Mouse (Mus musculus): ENCODE measurements around the gene Fsip2. TPM values are rescaled to one million over a fixed set of nuclear protein-coding genes. Genes with fewer than 3 reads are reported as not detected.

Gene Fsip2
- total RNA-seq (2015) (not detected in 2 replicates), total RNA-seq (2017) (not detected in 2 replicates)

DNA sequence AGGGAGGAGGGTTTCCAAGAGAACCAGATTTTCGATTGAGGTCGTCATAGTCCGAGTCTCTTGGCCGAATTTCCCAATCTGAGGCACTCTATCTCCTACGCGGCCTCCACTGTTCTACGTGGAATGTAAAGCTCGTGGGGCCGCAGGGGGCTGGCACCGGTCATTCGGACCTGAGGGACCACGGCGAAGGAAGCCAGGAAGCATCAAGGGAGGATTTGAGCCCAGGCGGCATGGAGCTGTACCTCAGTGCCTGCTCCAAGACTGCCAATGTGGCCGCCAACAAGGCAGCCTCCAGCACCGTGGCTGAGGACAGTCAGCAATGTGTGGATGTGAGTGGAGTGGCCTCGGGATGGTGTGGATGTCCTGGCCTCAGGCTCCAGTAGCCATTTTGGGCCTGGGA is at the start of gene Fsip2:
Fsip2 (plus strand) TSS at position 163 of the 400 bp plus-strand sequence.
- ATAC-seq (ENCODE audit: poor library complexity, severe bottlenecking) = no peak

DNA sequence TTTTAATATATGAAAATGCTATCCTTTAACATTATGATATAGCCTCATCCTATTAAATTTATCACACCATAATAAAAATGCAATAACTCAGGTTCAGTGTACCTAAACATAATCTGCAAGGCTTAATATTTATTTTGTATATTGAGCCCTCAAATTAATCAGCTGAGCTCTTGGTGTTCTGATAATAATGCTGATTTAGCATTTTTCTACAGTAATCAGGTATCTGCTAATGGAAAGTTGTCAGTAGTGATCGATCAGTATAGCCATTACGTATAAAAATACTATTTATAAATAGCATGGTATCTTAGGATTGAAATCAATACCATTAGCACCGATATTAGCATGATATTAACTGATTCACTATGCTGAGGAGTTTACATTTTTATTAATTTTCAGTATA is 20.0 kb downstream of the Fsip2 start:
- ATAC-seq (ENCODE audit: poor library complexity, severe bottlenecking) = no peak

DNA sequence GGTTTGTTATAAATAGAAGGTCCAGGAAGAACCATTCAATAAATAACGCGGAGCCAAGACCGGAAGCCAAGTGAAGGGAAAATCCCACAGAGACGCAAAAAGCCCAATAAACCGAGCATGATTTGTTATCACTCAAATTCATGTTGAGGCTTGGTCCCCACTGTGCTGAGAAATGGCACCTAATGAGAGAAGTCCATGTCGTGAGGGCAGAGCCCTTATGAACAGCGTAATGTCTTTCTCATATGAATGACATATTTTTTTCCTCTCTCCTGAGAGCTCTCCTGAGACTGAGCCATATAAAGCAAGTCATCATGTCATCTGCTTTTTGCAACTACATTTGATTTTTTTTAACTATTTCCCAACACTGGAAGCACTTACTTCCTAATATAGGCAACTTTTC is 82.4 kb downstream of the Fsip2 start:
- no peak for ATAC-seq (ENCODE audit: poor library complexity, severe bottlenecking)

DNA sequence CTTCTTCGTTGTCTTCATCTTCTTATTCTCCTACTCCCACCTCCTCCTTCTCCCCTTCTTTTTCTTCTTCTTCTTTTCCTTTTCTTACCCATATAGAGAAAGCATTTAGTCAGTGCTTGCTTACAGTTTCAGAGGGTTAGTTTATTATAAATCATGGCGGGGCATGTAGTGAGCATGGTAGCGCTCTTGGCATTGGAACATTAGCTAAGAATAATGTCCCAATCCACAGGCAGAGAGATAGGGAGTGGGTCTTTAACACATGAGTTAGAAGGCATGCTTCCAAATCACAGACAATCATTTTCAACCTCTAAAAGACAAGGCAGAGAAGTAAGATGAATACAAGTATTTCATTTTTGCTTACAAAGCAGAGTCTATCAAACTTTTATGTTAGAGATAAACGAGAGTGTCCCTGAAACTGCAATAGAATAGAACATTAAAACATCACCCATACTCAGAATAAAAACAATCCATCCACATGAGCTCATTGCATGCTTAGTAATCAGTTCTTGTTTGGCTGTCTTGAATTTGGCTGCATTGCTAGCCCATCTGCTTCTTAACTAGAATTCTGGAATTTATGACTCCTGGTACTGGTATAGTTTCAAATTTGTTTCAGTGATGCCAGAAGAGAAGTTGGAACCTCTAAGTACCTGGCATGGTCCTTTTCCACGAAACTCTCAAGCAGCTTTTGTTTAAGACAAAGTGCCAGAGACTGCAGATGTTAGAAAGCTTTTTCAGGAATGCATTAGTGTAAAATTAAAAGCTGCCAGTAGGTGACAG is 109.7 kb downstream of the Fsip2 start:
- ATAC-seq (ENCODE audit: poor library complexity, severe bottlenecking) = no peak

All from megakaryocyte, adult 5-6 weeks (primary cell).